Mouse (Mus musculus) left cerebral cortex, postnatal 10 days (tissue): ENCODE measurements at regions not wholly inside any gene's neighbourhood (a gene's known extent, or its start where the extent isn't known, plus 50 kb on each side); places are given as distances from the start of the nearest gene placed in this dataset.

Source experiments
- DNase-seq, 2 experiments: peaks; one replicate each; pipeline ENCODE4 v3.0.0; 2021 to 2022; ENCODE audit warnings: low spot score in 2 of 2, mixed read lengths in 1 of 2; ENCODE audit errors: extremely low spot score in 1 of 2
- intact Hi-C: fragments of 180-260 bp; cut with DNase I; formaldehyde crosslinking; loops from one replicate; pipeline ENCODE4 v1.15.1; 2025

DNA sequence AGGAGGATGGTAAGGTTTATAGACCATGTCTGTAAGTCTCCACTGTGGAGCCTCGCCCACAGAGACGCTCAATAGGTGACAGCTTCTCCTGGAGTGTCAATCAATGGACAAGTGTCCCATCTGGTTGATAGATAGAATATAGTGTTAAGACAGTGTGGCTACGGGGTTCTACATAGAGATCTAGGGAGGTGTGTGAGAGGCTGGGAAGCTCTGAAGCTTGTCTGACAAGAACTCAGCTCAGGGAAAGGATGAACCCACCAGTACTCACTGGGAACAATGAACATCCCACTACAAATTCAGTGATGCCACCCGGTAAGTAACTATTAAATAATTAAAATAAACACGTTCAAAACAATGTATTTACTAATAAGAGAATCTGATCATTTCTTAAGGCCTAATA, 349.7 kb downstream of the Nup35 start:
- intact Hi-C loops, result no loop called here

DNA sequence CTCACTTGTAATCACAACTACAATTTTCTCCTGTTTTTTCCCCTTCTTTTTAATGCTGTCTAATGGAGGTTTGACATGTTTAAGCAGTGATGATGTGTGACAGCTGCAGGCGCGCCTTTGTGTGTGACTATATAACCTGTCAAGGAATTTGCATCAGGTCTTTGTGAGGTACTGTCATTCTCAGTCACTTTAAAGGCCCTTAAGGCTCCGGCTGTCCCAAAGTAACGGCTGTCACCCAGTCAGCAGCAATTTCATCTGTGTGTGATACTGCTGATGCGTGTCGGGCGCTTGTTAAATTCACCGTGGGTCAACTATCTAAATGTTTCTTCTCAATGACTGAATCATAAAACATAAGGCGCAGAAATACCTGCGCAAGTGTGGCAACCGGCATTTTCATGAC, 350.2 kb downstream of the Nup35 start:
- no peak for DNase-seq
- intact Hi-C loops, result no loop called here

More for the DNA sequence above, 349.7 kb downstream of the Nup35 start:
- no peak for DNase-seq

DNA sequence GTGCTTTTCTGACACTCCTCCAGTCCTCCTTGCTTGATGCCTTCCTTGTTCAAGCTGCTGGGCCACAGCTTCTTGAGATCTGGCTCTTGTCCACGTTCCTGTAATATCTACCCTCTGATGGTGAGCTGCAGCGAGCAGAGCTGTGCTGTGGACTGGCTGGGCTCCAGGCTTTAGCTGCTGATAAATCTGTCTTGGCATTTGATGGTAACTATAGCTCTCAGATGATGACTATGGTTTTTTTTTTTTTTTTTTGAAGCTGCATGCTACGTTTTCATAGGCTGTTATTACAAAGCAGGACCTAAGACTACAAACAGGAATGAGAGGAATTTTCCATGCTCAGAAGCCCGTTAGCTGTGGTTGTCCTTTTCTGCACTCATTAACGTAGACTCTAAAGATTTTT, 352.3 kb downstream of the Nup35 start:
- peak; percentile 24 to 43 for DNase-seq
- intact Hi-C loops, result no loop called here

DNA sequence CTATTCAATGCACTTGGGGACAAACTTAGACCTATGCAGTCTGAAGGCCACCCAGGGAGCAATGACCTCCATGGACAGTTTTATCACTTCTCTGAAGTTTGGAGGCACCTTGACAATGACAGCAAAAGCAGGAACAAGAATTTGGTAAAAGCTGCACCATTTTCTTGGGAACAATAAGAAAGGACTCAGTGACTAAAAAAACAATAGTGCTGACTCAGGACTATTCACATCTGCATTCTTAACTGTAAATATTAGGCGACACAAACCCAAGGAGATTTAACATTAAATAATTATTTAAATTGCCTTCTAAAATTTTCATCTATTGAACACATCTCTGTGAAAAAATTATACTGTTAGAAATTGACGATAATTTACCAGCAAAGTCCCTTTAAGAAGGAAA, 356.2 kb downstream of the Nup35 start:
- intact Hi-C loops, result no loop called here

DNA sequence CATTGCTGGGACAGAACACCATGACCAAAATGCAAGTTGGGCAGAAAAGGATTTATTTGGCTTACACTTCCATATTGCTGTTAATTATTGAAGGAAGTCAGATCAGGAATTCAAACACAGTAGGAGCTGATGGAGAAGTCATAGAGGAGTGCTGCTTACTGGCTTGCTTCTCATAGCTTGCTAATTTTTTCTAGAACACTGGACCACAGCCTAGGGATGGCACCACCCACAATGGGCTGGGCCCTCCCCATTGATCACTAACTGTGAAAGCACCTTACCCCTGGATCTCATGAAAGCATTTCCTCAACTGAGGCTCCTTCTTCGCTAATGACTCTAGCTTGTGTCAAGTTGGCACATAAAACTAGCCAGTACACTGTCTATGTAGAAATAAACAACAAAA, 381.3 kb downstream of the Nup35 start:
- intact Hi-C loops, result no loop called here
- DNase-seq, result no peak

More for the DNA sequence above, 356.2 kb downstream of the Nup35 start:
- DNase-seq, result no peak

DNA sequence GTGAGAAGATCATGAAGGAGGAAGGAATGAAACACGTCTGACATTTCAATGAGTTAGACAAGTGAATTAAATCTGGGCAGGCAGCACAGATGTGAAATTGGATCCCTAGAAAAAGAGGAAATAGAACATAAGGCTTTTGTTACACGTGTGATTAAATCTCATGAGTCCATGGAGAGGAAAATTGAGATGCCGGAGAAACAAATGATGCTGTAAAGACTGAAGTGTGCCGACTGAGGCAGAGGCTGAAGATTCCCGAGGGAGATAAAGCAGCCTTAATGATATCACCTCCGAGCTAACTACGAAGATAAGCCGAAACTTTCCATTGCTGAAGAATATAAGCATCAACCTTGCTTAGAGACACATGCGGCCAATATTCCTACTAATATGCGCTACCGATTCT, 390.0 kb downstream of the Nup35 start:
- no peak for DNase-seq
- intact Hi-C loops, result no loop called here

DNA sequence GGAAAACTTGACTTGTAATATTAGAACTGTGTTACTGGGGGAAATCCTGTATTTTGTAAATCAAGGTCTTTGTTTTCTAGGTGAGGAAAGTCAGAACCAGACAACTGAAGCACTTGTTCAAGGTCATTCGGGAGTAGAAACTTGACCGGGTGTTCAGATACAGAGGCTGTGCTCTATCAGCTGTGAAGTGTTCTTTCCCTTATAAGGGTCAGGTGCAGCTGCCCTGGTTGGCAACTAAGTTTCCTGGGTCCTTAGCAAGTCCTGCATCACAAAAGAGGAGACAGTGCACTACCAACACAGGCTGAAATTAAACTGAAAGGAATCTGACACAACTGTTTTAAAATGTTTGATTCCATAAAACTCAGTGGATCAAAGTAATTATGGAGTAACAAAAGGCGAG, 406.6 kb downstream of the Nup35 start:
- no peak for DNase-seq
- intact Hi-C loops, result no loop called here
